Mouse (Mus musculus): ENCODE measurements at regions not wholly inside any gene's neighbourhood (a gene's known extent, or its start where the extent isn't known, plus 50 kb on each side); places are given as distances from the start of the nearest gene placed in this dataset.

- no peak for DNase-seq (ENCODE audit: low read depth, low spot score)
Observed at GRCm38 (mm10) chr4:153227680-153228420, 254.8 kb downstream of the Ajap1 start.

GRCm38 (mm10) chr4:153224618-153225177 is 257.9 kb downstream of the Ajap1 start:
- peak; percentile 6 for DNase-seq (ENCODE audit: low read depth, low spot score)

- DNase-seq (ENCODE audit: low read depth, low spot score) = no peak
Observed at GRCm38 (mm10) chr4:153223019-153223418, 259.6 kb downstream of the Ajap1 start.

DNA sequence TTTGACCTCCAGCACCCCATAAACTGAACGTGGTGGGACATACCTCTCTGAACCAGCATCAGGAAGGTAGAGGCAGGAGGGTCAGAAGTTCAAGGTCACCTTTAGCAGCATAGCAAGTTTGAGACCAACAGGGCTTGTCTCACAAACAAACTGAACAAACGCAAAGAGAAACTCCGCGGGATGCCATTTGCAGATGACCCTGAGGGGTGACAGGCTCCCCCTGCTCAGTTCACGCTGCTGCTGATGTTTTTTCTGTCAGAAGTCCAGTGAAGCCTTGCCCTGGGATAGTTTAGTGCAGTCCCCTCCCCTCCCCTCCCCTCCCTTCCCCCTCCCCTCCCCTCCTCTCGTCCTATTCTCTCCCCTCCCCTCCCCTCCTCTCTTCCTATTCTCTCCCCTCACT is 262.1 kb downstream of the Ajap1 start:
- DNase-seq (ENCODE audit: low read depth, low spot score) = no peak

DNA sequence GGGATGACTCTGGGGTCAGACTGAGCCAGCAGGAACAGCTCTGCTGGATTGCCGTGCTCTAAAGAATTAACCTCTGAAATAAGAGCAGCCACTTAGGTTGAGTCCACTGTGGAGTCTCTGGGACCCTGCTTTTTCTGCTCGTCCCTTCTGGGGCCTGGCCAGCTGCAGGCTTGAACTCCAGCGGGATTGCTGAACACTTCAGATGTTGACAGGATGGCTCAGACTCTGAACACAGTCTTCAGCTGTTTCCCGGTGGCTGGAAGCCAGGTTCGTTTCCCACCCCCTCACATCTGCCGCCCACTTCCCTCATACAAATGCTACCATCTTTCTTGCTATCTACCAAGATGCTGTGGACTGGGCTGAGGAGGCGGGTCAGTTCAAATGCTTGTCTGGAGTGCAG is 262.5 kb downstream of the Ajap1 start:
- DNase-seq (ENCODE audit: low read depth, low spot score) = no peak

DNA sequence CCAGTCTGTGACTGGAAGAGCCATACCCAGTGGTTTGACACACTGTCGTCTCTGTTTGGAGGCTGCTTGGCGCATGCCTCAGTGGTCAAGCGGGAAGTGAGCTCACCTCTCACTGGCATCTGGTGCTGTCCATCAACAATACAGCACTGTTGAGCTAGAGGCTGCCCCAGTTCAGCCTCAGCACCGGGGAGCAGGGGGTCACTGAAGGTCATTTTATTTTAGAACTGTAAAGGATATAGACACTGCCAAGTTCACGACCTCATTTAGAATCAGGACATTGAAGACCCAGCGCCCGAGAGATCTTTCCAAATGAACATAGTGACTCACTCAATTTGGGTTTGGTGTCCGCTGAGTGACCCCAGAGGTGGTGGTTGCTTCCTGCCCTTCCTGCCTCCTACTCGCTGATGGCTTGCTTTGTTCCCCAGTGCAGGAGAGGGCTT is 265.1 kb downstream of the Ajap1 start:
- DNase-seq (ENCODE audit: low read depth, low spot score) = no peak

DNA sequence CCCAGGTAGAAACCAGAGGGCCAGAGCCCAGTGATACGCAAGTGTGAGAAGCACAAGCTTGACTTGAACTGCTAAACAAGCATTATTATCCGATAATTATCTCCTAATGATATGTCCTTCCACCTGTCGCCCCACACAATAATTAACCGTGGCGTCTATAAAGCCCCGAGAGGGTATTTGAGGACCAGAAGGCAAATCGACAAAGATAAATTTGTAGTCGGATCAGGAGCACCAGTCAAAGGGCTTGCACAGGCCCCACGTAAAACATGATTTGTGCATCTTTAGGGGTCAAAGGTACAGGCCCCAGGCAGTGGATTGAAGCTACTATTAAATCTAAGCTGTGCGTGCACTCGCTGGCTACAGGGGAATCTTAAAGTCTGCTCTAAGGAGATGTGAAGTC is 270.5 kb downstream of the Ajap1 start:
- DNase-seq (ENCODE audit: low read depth, low spot score) = no peak

- DNase-seq (ENCODE audit: low read depth, low spot score) = no peak
Observed at GRCm38 (mm10) chr4:153208822-153209221, 273.8 kb downstream of the Ajap1 start.

DNA sequence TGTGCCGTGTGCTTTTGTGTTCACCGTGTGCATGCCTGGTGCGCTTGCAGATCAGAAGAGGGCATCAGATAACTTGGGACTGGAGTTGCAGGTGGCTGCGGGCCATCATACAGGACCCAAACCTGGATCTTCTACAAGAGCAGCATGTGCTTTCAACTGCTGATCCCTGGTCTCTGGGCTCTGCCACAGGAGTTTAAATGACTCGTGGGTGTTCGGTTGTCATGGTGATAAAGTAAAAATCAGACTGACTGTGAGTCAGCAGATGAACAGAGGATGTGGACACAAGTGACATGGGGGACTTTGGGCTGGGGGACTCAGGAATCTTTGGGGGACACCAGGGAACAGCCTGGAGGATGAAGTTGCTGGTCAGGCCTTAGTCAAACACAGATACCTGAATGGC is 274.4 kb downstream of the Ajap1 start:
- no peak for DNase-seq (ENCODE audit: low read depth, low spot score)

DNA sequence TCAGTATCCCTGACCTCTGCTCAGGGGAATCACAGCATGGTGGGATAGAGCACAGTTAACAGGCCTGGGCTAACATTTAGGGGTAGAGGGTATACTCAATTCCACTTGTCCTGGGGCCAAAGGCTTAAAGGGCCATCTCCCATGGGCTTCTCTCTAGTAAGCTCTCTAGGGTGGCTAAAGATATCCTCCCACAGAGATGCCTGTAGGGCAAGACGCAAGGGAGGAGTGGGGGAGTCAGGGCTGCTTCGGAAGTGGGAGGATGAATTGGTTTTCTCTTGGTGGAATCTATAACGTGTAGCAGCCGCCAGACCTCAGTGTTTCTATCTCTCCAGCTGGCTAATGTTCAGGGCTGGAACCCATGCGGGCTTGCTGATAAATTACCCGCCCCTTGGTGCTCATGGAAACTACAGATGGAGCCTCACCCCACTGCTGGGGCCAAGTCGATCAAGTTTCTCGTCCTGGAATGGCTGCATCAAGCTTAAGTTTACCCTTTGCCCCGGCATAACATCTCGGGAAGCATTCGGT is 275.0 kb downstream of the Ajap1 start:
- no peak for DNase-seq (ENCODE audit: low read depth, low spot score)

GRCm38 (mm10) chr4:153206789-153207457 is 275.7 kb downstream of the Ajap1 start:
- no peak for DNase-seq (ENCODE audit: low read depth, low spot score)

DNA sequence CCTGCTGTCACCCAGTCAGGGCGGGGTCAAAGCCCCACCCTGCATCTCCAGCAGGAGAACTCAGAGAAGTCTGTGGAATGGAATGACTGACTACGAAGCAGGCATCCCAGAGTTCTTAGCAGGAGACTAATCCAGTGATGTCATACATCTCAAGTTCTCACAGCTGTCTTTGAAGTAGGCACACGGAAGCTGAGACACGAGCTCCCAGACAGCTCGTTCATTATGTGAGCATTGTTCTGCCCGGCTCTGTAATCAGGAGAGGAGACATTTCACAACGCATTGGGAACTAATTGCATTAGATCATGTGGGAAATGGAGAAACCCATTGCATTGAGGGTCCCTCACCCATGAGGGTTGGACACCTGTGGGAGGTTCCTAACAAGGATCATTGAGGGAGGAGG is 277.8 kb downstream of the Ajap1 start:
- no peak for DNase-seq (ENCODE audit: low read depth, low spot score)

DNA sequence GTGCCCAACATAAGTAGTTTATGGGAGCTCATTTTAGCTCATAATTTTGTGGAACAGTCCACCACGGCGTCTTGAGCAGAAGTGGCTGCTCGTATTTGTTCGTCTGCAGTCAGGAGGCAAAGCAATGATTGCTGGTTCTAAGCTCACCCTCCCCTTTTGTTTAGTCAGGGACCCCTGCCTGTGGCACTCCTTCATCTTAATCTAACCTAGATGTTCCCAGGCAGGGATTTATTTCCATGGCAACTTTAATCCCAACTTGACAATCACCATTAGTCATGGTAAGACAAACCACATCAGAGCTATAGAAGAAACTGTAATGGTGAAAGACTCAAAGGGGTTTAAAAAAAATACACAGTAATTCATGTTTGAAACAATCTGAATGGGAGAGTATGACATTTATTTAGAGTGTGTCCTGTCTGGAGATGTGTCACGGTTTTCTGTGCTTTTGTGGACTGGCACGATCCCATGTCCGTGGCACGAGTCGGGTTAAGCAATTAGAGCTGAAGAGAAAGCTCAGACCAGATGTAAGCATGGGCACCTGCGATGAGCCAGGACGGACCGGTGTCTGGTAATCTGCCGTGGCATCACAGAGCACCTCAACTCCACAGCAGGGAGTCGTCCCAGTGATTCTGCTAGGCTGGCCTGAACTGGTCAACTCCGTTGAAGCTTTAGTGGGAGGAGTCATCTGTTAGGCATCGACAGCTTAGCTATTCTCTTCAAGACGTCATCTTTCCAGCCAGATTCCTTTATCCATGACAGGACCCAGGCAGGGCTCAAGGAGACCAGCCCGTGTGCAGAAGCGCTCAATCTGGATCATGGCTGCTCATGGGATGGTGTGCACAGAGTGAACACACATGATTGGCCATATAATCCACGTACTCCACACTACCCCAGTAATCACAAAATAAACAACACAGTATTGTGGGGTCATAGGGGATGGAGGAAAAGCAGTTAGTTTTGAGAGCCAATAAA is 281.5 kb downstream of the Ajap1 start:
- no peak for DNase-seq (ENCODE audit: low read depth, low spot score)

- no peak for DNase-seq (ENCODE audit: low read depth, low spot score)
Observed at GRCm38 (mm10) chr4:153189485-153189884, 293.1 kb downstream of the Ajap1 start.

DNA sequence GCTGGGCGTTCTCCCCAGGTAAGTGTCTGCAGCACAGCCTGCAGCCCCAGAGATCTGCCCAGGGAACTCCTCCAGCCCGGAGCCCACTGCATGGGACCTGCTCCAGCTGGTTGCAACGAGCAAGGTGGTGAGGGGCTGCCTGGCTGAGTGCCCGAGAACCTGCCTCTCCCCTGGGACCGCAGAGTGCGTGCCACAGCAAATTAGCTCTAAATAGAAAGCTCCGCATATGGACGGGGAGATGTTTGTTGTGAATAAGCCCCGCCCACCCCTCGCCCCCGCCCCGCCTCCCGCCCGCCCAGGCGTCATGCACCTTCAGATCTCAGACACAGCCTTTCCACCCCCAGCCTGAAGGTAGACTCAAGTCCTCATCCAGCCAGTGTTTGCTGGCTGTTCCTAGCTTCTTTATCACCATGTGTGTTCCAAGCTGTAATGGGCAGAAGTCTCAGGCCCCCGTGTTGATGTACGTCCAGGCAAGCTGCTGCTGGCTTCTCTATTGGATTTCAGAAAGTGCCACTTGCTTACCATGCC is 294.0 kb downstream of the Ajap1 start:
- no peak for DNase-seq (ENCODE audit: low read depth, low spot score)

GRCm38 (mm10) chr4:153187959-153188503 is 294.6 kb downstream of the Ajap1 start:
- no peak for DNase-seq (ENCODE audit: low read depth, low spot score)

GRCm38 (mm10) chr4:153177496-153177895 is 305.1 kb downstream of the Ajap1 start:
- no peak for DNase-seq (ENCODE audit: low read depth, low spot score)

DNA sequence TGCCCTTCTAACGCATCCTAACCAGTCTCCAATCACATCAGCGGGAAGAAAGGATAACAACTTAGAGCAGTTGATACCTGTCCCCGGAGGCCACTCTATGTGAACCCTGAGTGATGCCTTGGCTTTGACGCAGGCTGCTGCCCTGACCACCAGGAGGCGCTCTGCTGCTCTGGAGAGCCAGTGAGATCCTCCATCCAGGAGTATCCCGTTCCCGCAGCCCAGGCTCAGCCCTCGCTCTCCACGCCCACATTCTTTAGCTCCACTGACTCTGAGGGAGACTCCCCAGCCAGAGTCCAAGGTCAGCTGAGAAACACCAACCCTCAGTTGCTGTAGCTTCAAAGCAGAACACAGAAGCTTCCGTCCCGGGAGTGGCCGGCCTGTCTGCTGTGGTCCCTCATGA is 307.0 kb downstream of the Ajap1 start:
- DNase-seq (ENCODE audit: low read depth, low spot score) = peak; percentile 11

DNA sequence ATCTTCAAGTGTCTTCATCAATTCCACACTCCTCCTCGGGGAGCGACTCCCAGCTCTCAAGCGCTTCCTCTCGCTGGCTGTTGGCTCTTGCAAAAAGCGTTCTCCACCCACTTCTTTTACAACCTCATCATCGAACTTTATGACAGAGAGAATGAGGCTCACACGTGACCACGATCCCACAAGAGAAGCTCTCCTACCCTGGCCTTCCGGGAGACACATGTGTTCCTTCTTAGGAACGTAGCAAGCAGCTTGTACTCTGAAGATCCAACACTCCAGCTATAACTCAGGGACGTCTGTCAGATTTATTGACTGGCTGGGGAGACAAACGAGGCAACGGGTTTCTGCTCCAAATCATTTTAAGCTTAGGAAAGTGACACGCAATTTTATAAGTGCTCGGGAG is 307.5 kb downstream of the Ajap1 start:
- DNase-seq (ENCODE audit: low read depth, low spot score) = no peak

GRCm38 (mm10) chr4:153169991-153170390 is 312.6 kb downstream of the Ajap1 start:
- no peak for DNase-seq (ENCODE audit: low read depth, low spot score)

DNA sequence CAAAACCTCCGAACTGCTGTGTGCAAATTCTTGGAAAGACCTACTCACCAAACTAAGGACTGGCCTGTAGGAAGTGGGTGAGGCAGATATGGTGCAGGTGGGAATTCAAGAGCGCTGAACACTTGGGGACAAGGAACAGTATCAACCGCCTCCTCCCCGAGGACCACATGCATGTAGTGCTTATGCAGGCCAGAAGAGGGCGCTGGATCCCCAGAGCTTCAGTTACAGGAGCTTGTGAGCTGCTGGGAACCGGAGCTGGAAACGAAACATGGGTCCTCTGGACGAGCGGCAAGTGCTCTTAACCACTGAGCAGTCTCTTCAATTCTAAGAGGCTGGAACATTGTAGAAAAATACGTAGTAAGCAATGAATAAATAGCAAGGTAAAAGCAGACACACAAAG is 317.8 kb downstream of the Ajap1 start:
- no peak for DNase-seq (ENCODE audit: low read depth, low spot score)

All from retina, adult 2 months (tissue).